Mouse (Mus musculus): ENCODE results near the gene Zfp512b.

The Zfp512b gene

GRCm38 (mm10) chr2:181553772-181554171, 38.8 kb downstream of the Zfp512b start:
- Histone ChIP-seq H3K4me3 (replicated peaks; ENCODE audit: low read length) (no peak overlapping the region), H3K36me3 (ENCODE audit: insufficient read depth, low read length) (peaks cover 53% of the 10 kb centered on the region), H3K27me3 (ENCODE audit: insufficient read depth, low read length) (no peaks in the 10 kb centered on the region), H3K9me3 (ENCODE audit: low read length) (no peaks in the 10 kb centered on the region), H3K4me1 (replicated peaks; ENCODE audit: low read depth, low read length) (no peaks in the 10 kb centered on the region)
- TF ChIP-seq NANOG (IDR thresholded peaks at IDR 0.05; ENCODE audit: borderline replicate concordance, low read length), result no peak

GRCm38 (mm10) chr2:181550233-181550632, 42.4 kb downstream of the Zfp512b start:
- TF ChIP-seq POU5F1 (IDR thresholded peaks at IDR 0.05; ENCODE audit: borderline replicate concordance, low read length) (no peak), NANOG (IDR thresholded peaks at IDR 0.05; ENCODE audit: borderline replicate concordance, low read length) (no peak), CTCF (conservative IDR thresholded peaks at IDR 0.05; ENCODE audit: low read length) (no peak)
- Histone ChIP-seq H3K4me3 (replicated peaks; ENCODE audit: low read length) (no peak overlapping the region), H3K4me1 (replicated peaks; ENCODE audit: low read depth, low read length) (no peaks in the 10 kb centered on the region), H3K27me3 (ENCODE audit: insufficient read depth, low read length) (no peaks in the 10 kb centered on the region), H3K9me3 (ENCODE audit: low read length) (no peaks in the 10 kb centered on the region), H3K36me3 (ENCODE audit: insufficient read depth, low read length) (peaks cover 86% of the 10 kb centered on the region)

DNA sequence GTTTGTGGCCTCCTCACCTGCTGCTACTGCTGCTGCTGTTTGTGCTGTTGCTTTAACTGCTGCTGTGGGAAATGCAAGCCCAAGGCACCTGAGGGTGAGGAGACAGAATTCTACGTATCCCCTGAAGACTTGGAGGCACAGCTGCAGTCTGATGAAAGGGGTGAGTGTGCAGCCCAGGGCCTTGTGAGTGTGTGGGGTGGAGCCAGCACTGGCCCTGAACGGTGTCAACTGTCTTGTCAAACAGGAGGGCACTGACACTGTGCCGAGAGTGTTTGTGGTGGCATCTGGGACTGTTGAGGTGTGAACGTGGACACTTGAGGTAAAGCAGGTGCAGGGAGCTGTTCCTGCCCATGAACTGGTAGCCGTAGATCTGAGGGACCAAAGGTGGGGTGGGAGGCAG, 43.9 kb downstream of the Zfp512b start:
- no peaks in the 10 kb centered on the region for H3K4me1 ChIP-seq (replicated peaks; ENCODE audit: low read depth, low read length)
- H3K4me3 ChIP-seq (replicated peaks; ENCODE audit: low read length), result no peak overlapping the region
- H3K9me3 ChIP-seq (ENCODE audit: low read length), result no peaks in the 10 kb centered on the region
- H3K27me3 ChIP-seq (ENCODE audit: insufficient read depth, low read length), result no peaks in the 10 kb centered on the region
- peaks cover 84% of the 10 kb centered on the region for H3K36me3 ChIP-seq (ENCODE audit: insufficient read depth, low read length)
- TF ChIP-seq POU5F1 (IDR thresholded peaks at IDR 0.05; ENCODE audit: borderline replicate concordance, low read length), result no peak
- no peak for TF ChIP-seq NANOG (IDR thresholded peaks at IDR 0.05; ENCODE audit: borderline replicate concordance, low read length)
- TF ChIP-seq CTCF (conservative IDR thresholded peaks at IDR 0.05; ENCODE audit: low read length), result no peak

GRCm38 (mm10) chr2:181548227-181548626, 44.4 kb downstream of the Zfp512b start:
- Histone ChIP-seq H3K9me3 (ENCODE audit: low read length) (no peaks in the 10 kb centered on the region), H3K4me1 (replicated peaks; ENCODE audit: low read depth, low read length) (no peaks in the 10 kb centered on the region), H3K36me3 (ENCODE audit: insufficient read depth, low read length) (peaks cover 81% of the 10 kb centered on the region), H3K4me3 (replicated peaks; ENCODE audit: low read length) (no peak overlapping the region), H3K27me3 (ENCODE audit: insufficient read depth, low read length) (no peaks in the 10 kb centered on the region)
- TF ChIP-seq NANOG (IDR thresholded peaks at IDR 0.05; ENCODE audit: borderline replicate concordance, low read length), result no peak
- no peak for TF ChIP-seq POU5F1 (IDR thresholded peaks at IDR 0.05; ENCODE audit: borderline replicate concordance, low read length)

- peaks cover 73% of the 10 kb centered on the region for H3K36me3 ChIP-seq (ENCODE audit: insufficient read depth, low read length)
- H3K27me3 ChIP-seq (ENCODE audit: insufficient read depth, low read length), result no peaks in the 10 kb centered on the region
- no peaks in the 10 kb centered on the region for H3K9me3 ChIP-seq (ENCODE audit: low read length)
- TF ChIP-seq POU5F1 (IDR thresholded peaks at IDR 0.05; ENCODE audit: borderline replicate concordance, low read length) (no peak), NANOG (IDR thresholded peaks at IDR 0.05; ENCODE audit: borderline replicate concordance, low read length) (no peak), CTCF (conservative IDR thresholded peaks at IDR 0.05; ENCODE audit: low read length) (no peak)
- no peak overlapping the region for H3K4me3 ChIP-seq (replicated peaks; ENCODE audit: low read length)
- no peaks in the 10 kb centered on the region for H3K4me1 ChIP-seq (replicated peaks; ENCODE audit: low read depth, low read length)
Measured at GRCm38 (mm10) chr2:181546142-181546541, 46.5 kb downstream of the Zfp512b start.

DNA sequence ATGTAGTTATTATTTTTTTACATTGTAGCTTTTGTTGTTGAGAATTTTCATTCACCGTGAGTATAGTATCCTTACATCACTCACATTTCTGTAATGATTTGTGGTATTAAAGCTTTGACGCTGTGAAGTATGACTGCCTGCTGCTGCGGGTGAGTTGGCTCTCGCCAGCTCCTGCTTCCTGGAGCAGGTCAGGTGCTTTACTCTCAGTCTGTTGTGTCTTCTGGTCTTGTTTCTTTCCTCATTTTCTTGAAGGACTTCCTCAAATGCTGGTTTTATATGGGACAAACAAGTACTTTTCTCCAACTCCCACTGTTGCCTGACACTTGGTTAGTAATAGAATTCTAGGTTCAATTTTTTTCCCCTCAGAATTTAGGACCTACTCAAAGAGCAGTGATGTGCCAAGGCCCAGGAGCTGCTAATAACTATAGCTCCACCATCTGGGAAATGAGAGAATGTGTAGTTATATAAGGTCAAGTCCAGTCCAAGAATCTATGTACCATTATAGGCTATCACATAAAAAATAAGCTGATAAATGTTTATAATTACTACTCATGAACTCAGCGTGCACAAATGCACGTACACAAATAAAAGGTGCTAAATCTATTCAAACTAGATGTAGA, 50.7 kb downstream of the Zfp512b start:
- Histone ChIP-seq H3K27me3 (ENCODE audit: insufficient read depth, low read length) (no peaks in the 10 kb centered on the region), H3K4me3 (replicated peaks; ENCODE audit: low read length) (no peak overlapping the region), H3K9me3 (ENCODE audit: low read length) (no peaks in the 10 kb centered on the region), H3K4me1 (replicated peaks; ENCODE audit: low read depth, low read length) (peaks cover 27% of the 10 kb centered on the region), H3K36me3 (ENCODE audit: insufficient read depth, low read length) (peaks cover 39% of the 10 kb centered on the region)
- no peak for TF ChIP-seq CTCF (conservative IDR thresholded peaks at IDR 0.05; ENCODE audit: low read length)

GRCm38 (mm10) chr2:181537444-181538047, 55.1 kb downstream of the Zfp512b start:
- H3K9me3 ChIP-seq (ENCODE audit: low read length), result no peaks in the 10 kb centered on the region
- peaks cover 41% of the 10 kb centered on the region for H3K4me1 ChIP-seq (replicated peaks; ENCODE audit: low read depth, low read length)
- H3K4me3 ChIP-seq (replicated peaks; ENCODE audit: low read length), result peak overlapping the region; percentile 48; the same call in 1 of the 2 replicates
- peaks cover 51% of the 10 kb centered on the region for H3K36me3 ChIP-seq (ENCODE audit: insufficient read depth, low read length)
- no peaks in the 10 kb centered on the region for H3K27me3 ChIP-seq (ENCODE audit: insufficient read depth, low read length)
- TF ChIP-seq CTCF (conservative IDR thresholded peaks at IDR 0.05; ENCODE audit: low read length), result no peak
- TF ChIP-seq NANOG (IDR thresholded peaks at IDR 0.05; ENCODE audit: borderline replicate concordance, low read length), result no peak
- TF ChIP-seq POU5F1 (IDR thresholded peaks at IDR 0.05; ENCODE audit: borderline replicate concordance, low read length), result no peak

DNA sequence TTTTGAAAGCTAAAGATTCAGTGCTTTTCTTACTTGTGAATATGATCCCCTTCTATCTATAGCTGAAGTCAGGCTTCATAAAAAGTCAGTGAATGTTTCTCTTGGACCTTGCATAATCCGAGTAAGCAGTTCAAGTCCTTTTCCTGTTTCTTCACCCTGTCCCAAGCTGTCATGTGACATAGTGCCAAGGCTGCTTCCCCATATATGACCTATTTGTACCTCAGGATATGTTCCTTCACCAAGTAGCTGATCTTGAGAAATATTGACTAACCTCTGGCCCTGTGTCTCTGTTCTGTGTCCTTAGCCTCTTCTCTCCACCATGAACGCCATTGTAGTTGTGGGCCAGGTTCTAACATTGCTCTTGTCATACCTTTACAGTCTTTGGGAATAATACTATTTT, 56.2 kb downstream of the Zfp512b start:
- Histone ChIP-seq H3K27me3 (ENCODE audit: insufficient read depth, low read length) (no peaks in the 10 kb centered on the region), H3K4me3 (replicated peaks; ENCODE audit: low read length) (no peak overlapping the region), H3K4me1 (replicated peaks; ENCODE audit: low read depth, low read length) (peaks cover 53% of the 10 kb centered on the region), H3K36me3 (ENCODE audit: insufficient read depth, low read length) (peaks cover 49% of the 10 kb centered on the region), H3K9me3 (ENCODE audit: low read length) (no peaks in the 10 kb centered on the region)
- TF ChIP-seq NANOG (IDR thresholded peaks at IDR 0.05; ENCODE audit: borderline replicate concordance, low read length), result no peak
- no peak for TF ChIP-seq POU5F1 (IDR thresholded peaks at IDR 0.05; ENCODE audit: borderline replicate concordance, low read length)
- no peak for TF ChIP-seq CTCF (conservative IDR thresholded peaks at IDR 0.05; ENCODE audit: low read length)

- TF ChIP-seq NANOG (IDR thresholded peaks at IDR 0.05; ENCODE audit: borderline replicate concordance, low read length) (no peak), CTCF (conservative IDR thresholded peaks at IDR 0.05; ENCODE audit: low read length) (no peak), POU5F1 (IDR thresholded peaks at IDR 0.05; ENCODE audit: borderline replicate concordance, low read length) (no peak)
- Histone ChIP-seq H3K9me3 (ENCODE audit: low read length) (no peaks in the 10 kb centered on the region), H3K4me1 (replicated peaks; ENCODE audit: low read depth, low read length) (peaks cover 57% of the 10 kb centered on the region), H3K27me3 (ENCODE audit: insufficient read depth, low read length) (no peaks in the 10 kb centered on the region), H3K4me3 (replicated peaks; ENCODE audit: low read length) (no peak overlapping the region), H3K36me3 (ENCODE audit: insufficient read depth, low read length) (peaks cover 51% of the 10 kb centered on the region)
Measured at GRCm38 (mm10) chr2:181532589-181532988, 60.0 kb downstream of the Zfp512b start.
